Mouse (Mus musculus) hindbrain, embryonic 16.5 days (tissue): Measurements from ENCODE around the gene Mief1. TPM values are rescaled to one million over a fixed set of nuclear protein-coding genes. Genes with fewer than 3 reads are reported as not detected.

Experiments
- ATAC-seq: fragments of 200-750 bp; cut with Nextera tagmentation; 2 replicates; pipeline ENCODE4 v1.8.0; 2017; ENCODE audit warnings: moderate TSS enrichment, moderate library complexity
- H3K27ac ChIP-seq: fragments of 300-500 bp; sonication (generic); 2 replicates; pipeline ENCODE4 v1.5.1; 2014; ENCODE audit warnings: low read depth, mild to moderate bottlenecking, control low read depth, low read length, moderate library complexity
- H3K27me3 ChIP-seq: fragments of 300-500 bp; sonication (generic); replicated peaks from 2 replicates; pipeline ENCODE4 v1.6.1; 2014; ENCODE audit warnings: low read length; ENCODE audit not compliant: control insufficient read depth, insufficient read depth
- H3K36me3 ChIP-seq: fragments of 300-500 bp; sonication (generic); 2 replicates; pipeline ENCODE4 v1.6.1; 2014; ENCODE audit warnings: mild to moderate bottlenecking, low read length, moderate library complexity, mixed read lengths; ENCODE audit not compliant: control insufficient read depth, insufficient read depth
- H3K4me1 ChIP-seq: fragments of 300-500 bp; sonication (generic); 2 replicates; pipeline ENCODE4 v1.6.1; 2014; ENCODE audit warnings: low read depth, low read length; ENCODE audit not compliant: control insufficient read depth, insufficient read depth
- H3K4me2 ChIP-seq: fragments of 300-500 bp; sonication (generic); 2 replicates; pipeline ENCODE4 v1.6.1; 2014; ENCODE audit warnings: mild to moderate bottlenecking, low read length, control low read depth, moderate library complexity
- H3K4me3 ChIP-seq: fragments of 300-500 bp; sonication (generic); 2 replicates; pipeline ENCODE4 v1.5.1; 2014; ENCODE audit warnings: mild to moderate bottlenecking, low read length, control low read depth, moderate library complexity
- H3K9ac ChIP-seq: fragments of 300-500 bp; sonication (generic); 2 replicates; pipeline ENCODE4 v1.6.1; 2014; ENCODE audit warnings: low read depth, mild to moderate bottlenecking, control low read depth, low read length, moderate library complexity
- H3K9me3 ChIP-seq: fragments of 300-500 bp; sonication (generic); 2 replicates; pipeline ENCODE4 v1.6.1; 2014; ENCODE audit warnings: mild to moderate bottlenecking, low read length, moderate library complexity; ENCODE audit not compliant: control insufficient read depth
- WGBS: fragments of 180-500 bp; shearing (Covaris S2); extraction: QIAGEN DNeasy Blood & Tissue Kit; methylation state at CpG from one replicate; pipeline ENCODE4 v1.1.7; 2014; 5-methylcytosine and 5-hydroxymethylcytosine counted together
- polyA plus RNA-seq: library from polyadenylated mRNA; unstranded; fragments of >200 nt; fragmentation: Nextera tagmentation; extraction: Ambion mirVana; gene quantifications from 2 replicates; pipeline ENCODE4 v1.2.1, GENCODE M21; 2015

Gene Mief1
- polyA plus RNA-seq, 1 experiment from 2014 or later: 29.0 TPM

- WGBS: 98% methylated on average over 10 of the region's 10 CpGs
- Histone ChIP-seq H3K36me3 (peaks cover 35% of the 10 kb centered on the region), H3K9me3 (no peaks in the 10 kb centered on the region), H3K4me3 (no peak overlapping the region), H3K9ac (no peak overlapping the region), H3K27me3 (no peaks in the 10 kb centered on the region), H3K4me2 (no peak overlapping the region), H3K4me1 (peaks cover 7% of the 10 kb centered on the region), H3K27ac (no peak overlapping the region)
- ATAC-seq: no peak
Observed at GRCm38 (mm10) chr15:80249672-80250071, 15.9 kb downstream of the Mief1 start.

- Histone ChIP-seq H3K36me3 (peaks cover 35% of the 10 kb centered on the region), H3K4me2 (no peak overlapping the region), H3K27ac (no peak overlapping the region), H3K27me3 (no peaks in the 10 kb centered on the region), H3K9ac (no peak overlapping the region), H3K4me3 (no peak overlapping the region), H3K4me1 (peaks cover 7% of the 10 kb centered on the region), H3K9me3 (no peaks in the 10 kb centered on the region)
- no peak for ATAC-seq
- WGBS: 92% methylated on average over 6 of the region's 6 CpGs
Observed at GRCm38 (mm10) chr15:80250586-80250985, 16.8 kb downstream of the Mief1 start.

GRCm38 (mm10) chr15:80253530-80253929, 19.7 kb downstream of the Mief1 start:
- Histone ChIP-seq H3K27ac (no peak overlapping the region), H3K27me3 (no peaks in the 10 kb centered on the region), H3K4me2 (no peak overlapping the region), H3K4me1 (peaks cover 26% of the 10 kb centered on the region), H3K9ac (no peak overlapping the region), H3K9me3 (no peaks in the 10 kb centered on the region), H3K4me3 (no peak overlapping the region), H3K36me3 (peaks cover 32% of the 10 kb centered on the region)
- no peak for ATAC-seq
- WGBS: 42% methylated on average over 2 of the region's 2 CpGs

GRCm38 (mm10) chr15:80254207-80254606, 20.4 kb downstream of the Mief1 start:
- no peak for ATAC-seq
- H3K4me3 ChIP-seq: peak overlapping the region; percentile 96
- 49% methylated on average over 6 of the region's 6 CpGs for whole genome bisulfite sequencing
- peak overlapping the region; percentile 92 for H3K27ac ChIP-seq
- peaks cover 26% of the 10 kb centered on the region for H3K4me1 ChIP-seq
- H3K9me3 ChIP-seq: no peaks in the 10 kb centered on the region
- peak overlapping the region; percentile 77 for H3K4me2 ChIP-seq
- H3K9ac ChIP-seq: peak overlapping the region; percentile 68
- H3K36me3 ChIP-seq: peaks cover 31% of the 10 kb centered on the region
- H3K27me3 ChIP-seq: no peaks in the 10 kb centered on the region

GRCm38 (mm10) chr15:80254847-80255645, 21.2 kb downstream of the Mief1 start, which contains the start of gene Atf4:
TSS of gene Atf4 (plus strand) at chr15:80255184.
- peak within 1 kb of the TSS; percentile 96 for H3K4me3 ChIP-seq
- ATAC-seq: peak; percentile 97
- H3K27me3 ChIP-seq: no peaks in the 10 kb centered on the region
- no peaks in the 10 kb centered on the region for H3K9me3 ChIP-seq
- H3K36me3 ChIP-seq: peaks cover 27% of the 10 kb centered on the region
- H3K4me2 ChIP-seq: peak within 1 kb of the TSS; percentile 95
- WGBS: under 1% methylated on average over 52 of the region's 62 CpGs
- peaks cover 26% of the 10 kb centered on the region for H3K4me1 ChIP-seq
- peak within 1 kb of the TSS; percentile 100 for H3K27ac ChIP-seq
- peak within 1 kb of the TSS; percentile 100 for H3K9ac ChIP-seq

GRCm38 (mm10) chr15:80255646-80256121, 21.9 kb downstream of the Mief1 start:
- H3K4me3 ChIP-seq: peak overlapping the region; percentile 96
- 0% methylated on average over 45 of the region's 51 CpGs for WGBS
- H3K27ac ChIP-seq: peak overlapping the region; percentile 100
- H3K4me1 ChIP-seq: peaks cover 26% of the 10 kb centered on the region
- no peaks in the 10 kb centered on the region for H3K27me3 ChIP-seq
- H3K4me2 ChIP-seq: peak overlapping the region; percentile 95
- H3K36me3 ChIP-seq: peaks cover 23% of the 10 kb centered on the region
- ATAC-seq: peak; percentile 22
- no peaks in the 10 kb centered on the region for H3K9me3 ChIP-seq
- peak overlapping the region; percentile 100 for H3K9ac ChIP-seq

- ATAC-seq: no peak
- peak overlapping the region; percentile 96 for H3K4me3 ChIP-seq
- peak overlapping the region; percentile 100 for H3K27ac ChIP-seq
- H3K9ac ChIP-seq: peak overlapping the region; percentile 100
- H3K9me3 ChIP-seq: no peaks in the 10 kb centered on the region
- no peaks in the 10 kb centered on the region for H3K27me3 ChIP-seq
- H3K4me1 ChIP-seq: peaks cover 26% of the 10 kb centered on the region
- peaks cover 23% of the 10 kb centered on the region for H3K36me3 ChIP-seq
- 9% methylated on average over 16 of the region's 16 CpGs for WGBS
- H3K4me2 ChIP-seq: peak overlapping the region; percentile 95
Observed at GRCm38 (mm10) chr15:80256242-80256641, 22.4 kb downstream of the Mief1 start.

GRCm38 (mm10) chr15:80256656-80257601, 23.1 kb downstream of the Mief1 start:
- peak overlapping the region; percentile 100 for H3K9ac ChIP-seq
- ATAC-seq: no peak
- peaks cover 23% of the 10 kb centered on the region for H3K36me3 ChIP-seq
- WGBS: 61% methylated on average over 12 of the region's 12 CpGs
- H3K27ac ChIP-seq: peak overlapping the region; percentile 100
- peak overlapping the region; percentile 96 for H3K4me3 ChIP-seq
- peak overlapping the region; percentile 95 for H3K4me2 ChIP-seq
- no peaks in the 10 kb centered on the region for H3K9me3 ChIP-seq
- H3K27me3 ChIP-seq: no peaks in the 10 kb centered on the region
- H3K4me1 ChIP-seq: peaks cover 26% of the 10 kb centered on the region
